Comparison of ENCODE assay signal across 17 mouse cellular contexts in the genomic region with DNA sequence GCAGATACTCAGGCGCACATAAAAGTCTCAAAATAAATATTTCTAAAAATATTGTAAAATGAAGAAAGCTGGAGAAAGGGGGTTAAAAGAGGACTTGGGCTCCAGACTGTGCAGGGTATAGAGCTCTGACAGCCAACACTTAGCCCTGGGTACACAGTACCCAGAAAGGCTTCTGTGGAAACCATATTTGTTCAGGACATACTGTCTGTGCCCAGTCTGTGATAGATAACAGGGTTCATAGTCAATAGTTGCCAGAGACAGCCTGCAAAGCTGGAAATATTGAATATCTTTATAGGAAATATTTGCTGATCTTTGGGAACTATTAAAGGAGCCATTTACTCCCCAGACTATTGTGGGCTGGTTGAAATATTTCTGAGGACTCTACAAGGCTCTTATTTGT. TPM values are rescaled to one million over a fixed set of nuclear protein-coding genes. Genes with fewer than 3 reads are reported as not detected.
"Had no signal": no experiment of that assay in that cellular context is flagged by ENCODE, and none has a peak within 500 bp of the region (broad histone marks: within the 10 kb centered on the region; RNA-seq: fewer than 3 reads in every experiment).

No protein-coding gene starts in this region.

- H3K27ac ChIP-seq: neural tube, embryonic 12.5 days; neural tube, embryonic 13.5 days; neural tube, embryonic 15.5 days; stomach, embryonic 15.5 days; stomach, postnatal 0 days had no signal

- H3K9me3 ChIP-seq: neural tube, embryonic 12.5 days; neural tube, embryonic 13.5 days; neural tube, embryonic 15.5 days; stomach, embryonic 15.5 days had no signal

- DNase-seq: retina, postnatal 1 day; right cerebral cortex, adult 18-20 months; right cerebral cortex, postnatal 25 days; right cerebral cortex, postnatal 4 days; spleen, adult 18-20 months; thymus, adult 18-20 months; thymus, adult 2 months; thymus, postnatal 14 days; thymus, postnatal 25 days; thymus, postnatal 36 days had no signal

- H3K9ac ChIP-seq: neural tube, embryonic 12.5 days; neural tube, embryonic 13.5 days; neural tube, embryonic 15.5 days; stomach, embryonic 15.5 days had no signal

- H3K36me3 ChIP-seq: neural tube, embryonic 12.5 days; neural tube, embryonic 13.5 days; neural tube, embryonic 15.5 days; stomach, embryonic 15.5 days had no signal

- H3K4me1 ChIP-seq: neural tube, embryonic 12.5 days; neural tube, embryonic 13.5 days; neural tube, embryonic 15.5 days; stomach, embryonic 15.5 days had no signal

- H3K27me3 ChIP-seq: neural tube, embryonic 12.5 days; neural tube, embryonic 13.5 days; neural tube, embryonic 15.5 days; stomach, embryonic 15.5 days had no signal

- H3K4me2 ChIP-seq: neural tube, embryonic 12.5 days; neural tube, embryonic 13.5 days; neural tube, embryonic 15.5 days; stomach, embryonic 15.5 days had no signal

- H3K4me3 ChIP-seq: neural tube, embryonic 12.5 days; neural tube, embryonic 13.5 days; neural tube, embryonic 15.5 days; stomach, embryonic 15.5 days had no signal

RNA-seq across cellular contexts. Expression of a gene that starts 35.5 kb away (rescaled TPM):
- total RNA-seq: neutrophil, adult 5-6 weeks had no signal
- polyA plus RNA-seq: neural tube, embryonic 14.5 days had no signal
